Mouse (Mus musculus) intestine, embryonic 16.5 days (tissue): Measurements from ENCODE around the gene Malrd1. TPM values are rescaled to one million over a fixed set of nuclear protein-coding genes. Genes with fewer than 3 reads are reported as not detected.

ENCODE experiments used
- ATAC-seq: fragments of 200-750 bp; cut with Nextera tagmentation; 2 replicates; pipeline ENCODE4 v1.8.0; 2017; ENCODE audit warnings: moderate TSS enrichment, moderate library complexity
- H3K27ac ChIP-seq: fragments of 300-500 bp; sonication (generic); 2 replicates; pipeline ENCODE4 v1.5.1; 2014; ENCODE audit warnings: mild to moderate bottlenecking, low read length
- H3K27me3 ChIP-seq: fragments of 300-500 bp; sonication (generic); replicated peaks from 2 replicates; pipeline ENCODE4 v1.6.1; 2014; ENCODE audit warnings: low read length, control low read depth, mixed read lengths; ENCODE audit not compliant: control insufficient read depth, insufficient read depth
- H3K36me3 ChIP-seq: fragments of 300-500 bp; sonication (generic); 2 replicates; pipeline ENCODE4 v1.6.1; 2014; ENCODE audit warnings: low read length, control low read depth; ENCODE audit not compliant: control insufficient read depth, insufficient read depth
- H3K4me1 ChIP-seq: fragments of 300-500 bp; sonication (generic); 2 replicates; pipeline ENCODE4 v1.6.1; 2014; ENCODE audit warnings: low read length, control low read depth, mixed read lengths; ENCODE audit not compliant: control insufficient read depth, insufficient read depth
- H3K4me2 ChIP-seq: fragments of 300-500 bp; sonication (generic); 2 replicates; pipeline ENCODE4 v1.6.1; 2014; ENCODE audit warnings: low read depth, low read length, control low read depth
- H3K4me3 ChIP-seq: fragments of 300-500 bp; sonication (generic); 2 replicates; pipeline ENCODE4 v1.5.1; 2014; ENCODE audit warnings: mild to moderate bottlenecking, low read length
- H3K9ac ChIP-seq: fragments of 300-500 bp; sonication (generic); 2 replicates; pipeline ENCODE4 v1.6.1; 2014; ENCODE audit warnings: low read depth, low read length
- H3K9me3 ChIP-seq: fragments of 300-500 bp; sonication (generic); 2 replicates; pipeline ENCODE4 v1.6.1; 2016; ENCODE audit warnings: low read length, control low read depth; ENCODE audit not compliant: control insufficient read depth
- WGBS: fragments of 180-500 bp; shearing (Covaris S2); extraction: QIAGEN DNeasy Blood & Tissue Kit; methylation state at CpG from one replicate; pipeline ENCODE4 v1.1.7; 2014; 5-methylcytosine and 5-hydroxymethylcytosine counted together
- polyA plus RNA-seq: library from polyadenylated mRNA; unstranded; fragments of >200 nt; fragmentation: Nextera tagmentation; extraction: Ambion mirVana; gene quantifications from 2 replicates; pipeline ENCODE4 v1.2.1, GENCODE M21; 2015

Gene Malrd1
- polyA plus RNA-seq, 1 experiment from 2014 or later = 1.2 TPM

- Histone ChIP-seq H3K27ac (no peak overlapping the region), H3K36me3 (no peaks in the 10 kb centered on the region), H3K27me3 (no peaks in the 10 kb centered on the region), H3K4me3 (no peak overlapping the region), H3K9ac (no peak overlapping the region), H3K4me2 (no peak overlapping the region), H3K9me3 (no peaks in the 10 kb centered on the region), H3K4me1 (no peaks in the 10 kb centered on the region)
- no peak for ATAC-seq
- 40% methylated on average over 4 of the region's 4 CpGs for WGBS
These were observed 218.9 kb downstream of the Malrd1 start for GRCm38 (mm10) chr2:15744979-15745688.

DNA sequence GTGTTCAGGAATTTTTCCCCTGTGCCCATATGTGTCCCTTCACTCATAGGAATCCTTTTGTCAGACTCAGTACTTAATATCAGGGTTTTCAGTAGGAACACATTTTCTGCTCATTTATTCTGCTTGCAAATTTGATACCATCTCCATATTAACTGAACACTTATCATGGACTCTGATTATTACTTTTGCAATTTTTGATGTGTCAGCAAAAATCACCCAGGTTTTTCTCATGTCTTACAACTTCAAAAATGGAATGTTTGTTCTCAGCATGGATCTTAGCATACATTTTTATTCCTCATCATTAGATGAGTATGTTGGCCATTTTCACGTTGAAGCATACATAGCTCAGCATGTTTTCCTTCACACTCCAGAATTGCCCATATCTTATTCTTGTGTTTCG is 258.5 kb downstream of the Malrd1 start:
- Histone ChIP-seq H3K4me1 (no peaks in the 10 kb centered on the region), H3K9me3 (no peaks in the 10 kb centered on the region), H3K4me2 (no peak overlapping the region), H3K27me3 (no peaks in the 10 kb centered on the region), H3K9ac (no peak overlapping the region), H3K27ac (no peak overlapping the region), H3K4me3 (no peak overlapping the region), H3K36me3 (no peaks in the 10 kb centered on the region)
- WGBS = 85% methylated on average over 2 of the region's 2 CpGs
- ATAC-seq = no peak

- H3K4me1 ChIP-seq = no peaks in the 10 kb centered on the region
- WGBS = 64% methylated on average over 1 of the region's 1 CpGs
These were observed 289.4 kb downstream of the Malrd1 start for GRCm38 (mm10) chr2:15815724-15816123.

GRCm38 (mm10) chr2:15869380-15869779 is 343.1 kb downstream of the Malrd1 start:
- H3K9me3 ChIP-seq = no peaks in the 10 kb centered on the region
- ATAC-seq = no peak
- H3K27ac ChIP-seq = no peak overlapping the region
- H3K4me2 ChIP-seq = no peak overlapping the region
- H3K27me3 ChIP-seq = no peaks in the 10 kb centered on the region
- H3K9ac ChIP-seq = no peak overlapping the region
- H3K4me1 ChIP-seq = no peaks in the 10 kb centered on the region
- no peaks in the 10 kb centered on the region for H3K36me3 ChIP-seq
- WGBS = 29% methylated on average over 7 of the region's 7 CpGs
- H3K4me3 ChIP-seq = no peak overlapping the region

More at GRCm38 (mm10) chr2:15815724-15816123, 289.4 kb downstream of the Malrd1 start:
- ATAC-seq = no peak
- H3K27me3 ChIP-seq = no peaks in the 10 kb centered on the region
- H3K9ac ChIP-seq = no peak overlapping the region
- no peak overlapping the region for H3K4me3 ChIP-seq
- no peaks in the 10 kb centered on the region for H3K9me3 ChIP-seq
- H3K27ac ChIP-seq = no peak overlapping the region
- no peak overlapping the region for H3K4me2 ChIP-seq
- no peaks in the 10 kb centered on the region for H3K36me3 ChIP-seq

- no peak overlapping the region for H3K27ac ChIP-seq
- no peak overlapping the region for H3K4me2 ChIP-seq
- no peak overlapping the region for H3K9ac ChIP-seq
- H3K4me1 ChIP-seq = no peaks in the 10 kb centered on the region
- WGBS = 71% methylated on average over 1 of the region's 1 CpGs
- no peaks in the 10 kb centered on the region for H3K36me3 ChIP-seq
- ATAC-seq = no peak
- no peak overlapping the region for H3K4me3 ChIP-seq
- no peaks in the 10 kb centered on the region for H3K27me3 ChIP-seq
- no peaks in the 10 kb centered on the region for H3K9me3 ChIP-seq
These were observed 367.3 kb downstream of the Malrd1 start for GRCm38 (mm10) chr2:15893418-15894120.

DNA sequence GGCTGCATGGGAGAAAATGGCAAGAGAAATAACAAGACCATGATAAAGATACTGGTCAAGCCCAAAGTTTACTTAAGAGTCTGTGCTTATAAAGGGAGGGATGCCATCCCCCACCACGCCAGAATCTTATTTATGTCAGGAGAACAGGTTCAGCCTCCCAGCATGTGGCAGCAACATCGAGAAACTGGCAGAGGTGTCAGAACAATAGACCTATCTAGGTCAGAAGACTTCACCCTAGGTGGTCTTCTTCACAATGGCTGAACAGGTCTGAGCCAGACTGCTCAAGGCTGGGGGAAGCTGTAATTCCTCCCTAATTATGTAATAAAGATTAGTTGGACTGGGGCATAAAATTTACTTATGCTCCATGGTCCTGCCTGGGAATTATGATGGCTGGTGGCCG is 399.2 kb downstream of the Malrd1 start:
- Histone ChIP-seq H3K9ac (no peak overlapping the region), H3K27me3 (no peaks in the 10 kb centered on the region), H3K36me3 (no peaks in the 10 kb centered on the region), H3K9me3 (no peaks in the 10 kb centered on the region), H3K27ac (no peak overlapping the region), H3K4me2 (no peak overlapping the region), H3K4me1 (no peaks in the 10 kb centered on the region), H3K4me3 (no peak overlapping the region)
- no peak for ATAC-seq
- WGBS = 43% methylated on average over 3 of the region's 3 CpGs

- WGBS = 65% methylated on average over 1 of the region's 1 CpGs
- Histone ChIP-seq H3K9ac (no peak overlapping the region), H3K27ac (no peak overlapping the region), H3K4me3 (no peak overlapping the region), H3K4me2 (no peak overlapping the region), H3K4me1 (no peaks in the 10 kb centered on the region), H3K9me3 (no peaks in the 10 kb centered on the region), H3K36me3 (no peaks in the 10 kb centered on the region), H3K27me3 (no peaks in the 10 kb centered on the region)
- ATAC-seq = no peak
These were observed 399.8 kb downstream of the Malrd1 start for GRCm38 (mm10) chr2:15926041-15926440.

DNA sequence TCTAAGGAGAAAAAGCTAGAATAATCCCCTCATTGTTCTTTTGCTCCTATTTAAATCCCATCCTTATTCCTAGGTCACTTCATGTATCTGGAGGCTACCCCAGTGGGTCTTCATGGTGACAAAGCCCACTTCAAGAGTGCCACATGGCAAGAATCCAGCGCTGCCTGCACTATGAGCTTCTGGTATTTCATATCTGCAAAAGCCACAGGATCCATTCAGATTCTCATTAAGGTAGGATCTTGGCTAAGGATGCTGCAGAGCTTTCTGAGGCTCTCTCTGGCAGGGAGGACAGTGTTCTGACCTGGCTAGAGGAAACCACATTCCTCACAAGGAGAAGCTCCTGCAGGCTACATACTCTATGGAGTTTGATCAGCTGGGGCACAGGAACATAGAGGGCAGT is 405.2 kb downstream of the Malrd1 start:
- no peak for ATAC-seq
- Histone ChIP-seq H3K27ac (no peak overlapping the region), H3K36me3 (no peaks in the 10 kb centered on the region), H3K9me3 (no peaks in the 10 kb centered on the region), H3K27me3 (no peaks in the 10 kb centered on the region), H3K9ac (no peak overlapping the region), H3K4me1 (no peaks in the 10 kb centered on the region), H3K4me2 (no peak overlapping the region), H3K4me3 (no peak overlapping the region)
- 85% methylated on average over 1 of the region's 1 CpGs for WGBS

DNA sequence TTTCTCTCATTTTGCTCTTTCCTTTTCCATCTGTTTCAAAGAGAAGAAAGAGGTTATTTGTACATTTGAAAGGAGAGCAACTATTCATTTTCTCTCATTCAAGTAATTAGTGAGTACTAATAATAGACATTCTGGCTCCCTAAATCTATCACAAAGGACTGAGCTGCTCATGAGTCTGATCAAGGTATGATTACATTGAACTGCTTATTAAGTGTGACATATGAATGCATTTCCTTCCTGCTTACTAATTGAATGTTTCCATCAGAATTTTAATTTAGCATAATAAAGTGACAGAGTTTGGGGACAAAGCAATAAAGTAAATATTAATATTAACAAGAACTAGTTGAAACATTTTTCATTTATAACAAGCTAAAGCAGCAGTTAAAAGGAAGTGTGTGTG is 405.6 kb downstream of the Malrd1 start:
- Histone ChIP-seq H3K4me1 (no peaks in the 10 kb centered on the region), H3K4me2 (no peak overlapping the region), H3K27me3 (no peaks in the 10 kb centered on the region), H3K27ac (no peak overlapping the region), H3K4me3 (no peak overlapping the region), H3K36me3 (no peaks in the 10 kb centered on the region), H3K9ac (no peak overlapping the region), H3K9me3 (no peaks in the 10 kb centered on the region)
- ATAC-seq = no peak
